Mouse (Mus musculus) heart, postnatal 0 days (tissue): ENCODE data around the gene Eapp.

Experiments
- CTCF ChIP-seq: IDR thresholded peaks from 2 replicates; pipeline ENCODE4 v1.5.1; 2016; ENCODE audit warnings: antibody characterized with exemption, control low read depth, low read depth
- EP300 ChIP-seq: IDR thresholded peaks from 2 replicates; pipeline ENCODE4 v1.6.1; 2016; ENCODE audit warnings: antibody characterized with exemption, low read depth

DNA sequence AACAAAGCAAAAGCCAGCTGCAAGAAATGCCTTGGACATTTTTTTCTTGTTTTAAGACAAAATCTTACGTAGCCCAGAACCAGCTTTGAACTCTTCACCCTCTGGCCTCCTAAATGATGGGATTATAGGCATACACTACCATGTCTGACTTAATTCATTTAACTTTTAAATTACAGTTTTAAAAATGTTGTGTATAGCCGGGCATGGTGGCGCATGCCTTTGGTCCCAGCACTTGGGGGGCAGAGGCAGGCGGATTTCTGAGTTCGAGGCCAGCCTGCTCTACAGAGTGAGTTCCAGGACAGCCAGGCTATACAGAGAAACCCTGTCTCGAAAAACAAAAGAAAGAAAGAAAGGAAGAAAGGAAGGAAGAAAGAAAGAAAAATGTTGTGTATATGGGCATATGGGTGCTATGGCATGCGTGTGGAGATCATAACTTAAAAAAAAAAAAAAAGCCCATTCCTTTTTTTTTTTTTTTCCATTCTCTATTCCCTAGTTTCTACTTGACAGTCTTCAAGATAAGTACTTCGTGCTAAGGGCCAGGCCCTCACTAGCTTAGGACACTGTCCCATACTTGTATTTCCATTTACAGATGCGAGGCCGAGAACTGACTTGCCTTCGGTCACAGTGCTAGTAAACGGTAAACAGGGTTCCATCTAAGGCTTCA, 718 bp downstream of the Eapp start:
- TF ChIP-seq CTCF (no peak), EP300 (no peak)
